Mouse (Mus musculus) adrenal gland (tissue): Measurements from ENCODE around the gene Exoc6b.
"Not testable (repeated sequence)": the region's sequence is repeated elsewhere in the genome, so short reads cannot be mapped to it uniquely, and the experiment has no call there.

Experiments used
- intact Hi-C: fragments of 180-260 bp; cut with DNase I; formaldehyde crosslinking; loops from one replicate; pipeline ENCODE4 v1.15.1; 2025
- long read RNA-seq, 2 experiments: library from polyadenylated mRNA; unstranded; transcript quantifications; one replicate each; pipeline ENCODE4 v2.0.0; 2020; ENCODE audit warnings: borderline replicate concordance in 1 of 2; ENCODE audit not compliant: insufficient replicate concordance in 1 of 2

Exoc6b gene
- long read RNA-seq, experiment 1, partial matches to known transcripts, result 0 of 3 reads
- long read RNA-seq, experiment 1, other reads (novel, unspliced or antisense), result 3 of 3 reads
- long read RNA-seq, experiment 2, partial matches to known transcripts, result 2 of 9 reads
- long read RNA-seq, experiment 2, other reads (novel, unspliced or antisense), result 5 of 9 reads

DNA sequence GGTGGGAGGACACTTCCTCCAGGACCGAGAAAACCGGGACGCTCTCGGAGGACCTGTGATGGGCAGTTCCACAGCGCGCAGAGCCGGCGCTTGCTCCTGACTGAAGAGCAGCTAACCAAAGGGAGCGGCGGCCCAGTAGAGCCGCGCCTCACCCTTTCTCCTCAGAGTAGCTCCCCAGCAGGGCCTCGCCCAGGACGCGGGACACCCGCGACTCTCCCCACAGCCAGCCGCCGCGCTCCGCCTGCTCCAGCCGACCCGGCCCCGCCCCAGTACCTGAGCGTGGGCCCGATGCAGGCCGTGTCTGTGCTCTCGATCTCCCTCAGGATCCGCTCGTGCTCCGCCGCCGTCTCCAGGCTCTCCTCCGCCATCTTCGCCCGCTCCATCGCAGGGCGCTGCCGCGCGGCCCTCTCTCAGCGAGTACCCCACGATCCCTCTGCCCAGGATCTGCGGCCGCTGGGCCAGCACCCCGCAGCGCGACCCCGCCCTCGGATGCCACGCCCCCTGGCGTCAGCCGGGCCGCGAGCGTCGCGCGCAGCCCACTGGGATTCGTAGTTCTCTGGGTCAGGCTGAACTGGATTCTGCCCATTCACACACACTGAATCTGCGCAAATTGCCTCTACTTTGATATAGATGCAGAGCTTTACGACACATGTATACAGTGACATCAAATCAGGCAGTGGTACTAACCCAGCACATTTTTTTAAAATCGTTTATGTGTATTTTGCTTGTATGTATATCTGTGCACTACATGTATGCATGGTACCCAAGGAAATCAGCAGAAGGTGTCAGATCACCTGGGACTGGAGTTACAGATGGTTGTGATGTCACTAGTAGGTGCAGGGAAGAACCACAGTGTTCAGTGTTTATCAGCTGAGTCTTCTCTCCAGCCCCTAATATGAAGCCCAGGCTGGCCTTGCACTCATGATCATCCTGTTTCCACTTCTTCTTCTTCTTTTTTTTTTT lies at the start of gene Exoc6b:
Exoc6b (minus strand) TSS at position 491 of the 963 bp plus-strand sequence.
- intact Hi-C loops, result no loop called here

DNA sequence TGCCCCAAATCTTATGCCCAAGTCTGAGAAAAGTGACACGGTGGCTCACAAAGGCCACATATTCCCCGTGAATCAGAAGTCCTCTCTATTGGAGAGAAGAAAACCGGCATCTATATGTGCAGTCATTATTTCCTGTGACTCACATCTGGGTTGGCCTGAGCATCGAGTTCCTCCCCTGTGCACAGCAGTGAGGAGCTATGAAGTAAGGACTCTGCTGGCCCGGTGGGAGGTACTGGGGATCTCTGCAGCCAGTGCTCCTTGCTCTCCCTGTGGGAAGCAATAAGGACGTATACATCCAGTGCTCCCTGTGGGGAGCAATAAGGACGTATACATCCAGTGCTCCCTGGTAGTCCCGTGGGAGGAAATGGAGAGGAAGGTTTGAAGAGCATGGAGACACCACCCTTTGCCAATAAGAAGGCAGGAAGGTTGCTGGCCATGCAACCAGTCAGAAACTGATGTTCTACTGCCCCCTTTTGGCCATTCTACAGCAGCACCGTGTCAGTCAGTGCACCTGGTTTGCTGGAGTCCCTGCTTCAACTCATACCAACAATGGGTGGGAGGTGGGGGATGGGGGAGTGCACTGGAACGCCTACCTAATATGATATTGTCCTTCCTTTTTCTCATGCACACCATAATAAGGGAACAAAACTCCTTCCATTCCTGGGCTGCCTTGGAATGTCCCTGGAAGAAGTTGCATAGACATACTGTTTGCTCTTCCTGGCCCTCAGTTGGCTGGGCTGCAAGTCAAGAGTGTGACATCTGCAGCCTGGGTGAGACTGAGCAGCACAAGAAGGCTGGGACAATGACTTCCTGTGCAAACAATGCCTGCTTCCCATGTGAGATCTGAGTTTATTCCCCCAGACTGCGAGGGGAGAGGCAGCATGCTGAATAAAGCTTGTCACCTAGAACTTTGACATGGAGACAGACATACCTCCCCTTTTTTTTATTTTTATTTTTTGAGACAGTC lies 48.5 kb upstream of the Exoc6b start:
- intact Hi-C loops, result not testable (repeated sequence)

DNA sequence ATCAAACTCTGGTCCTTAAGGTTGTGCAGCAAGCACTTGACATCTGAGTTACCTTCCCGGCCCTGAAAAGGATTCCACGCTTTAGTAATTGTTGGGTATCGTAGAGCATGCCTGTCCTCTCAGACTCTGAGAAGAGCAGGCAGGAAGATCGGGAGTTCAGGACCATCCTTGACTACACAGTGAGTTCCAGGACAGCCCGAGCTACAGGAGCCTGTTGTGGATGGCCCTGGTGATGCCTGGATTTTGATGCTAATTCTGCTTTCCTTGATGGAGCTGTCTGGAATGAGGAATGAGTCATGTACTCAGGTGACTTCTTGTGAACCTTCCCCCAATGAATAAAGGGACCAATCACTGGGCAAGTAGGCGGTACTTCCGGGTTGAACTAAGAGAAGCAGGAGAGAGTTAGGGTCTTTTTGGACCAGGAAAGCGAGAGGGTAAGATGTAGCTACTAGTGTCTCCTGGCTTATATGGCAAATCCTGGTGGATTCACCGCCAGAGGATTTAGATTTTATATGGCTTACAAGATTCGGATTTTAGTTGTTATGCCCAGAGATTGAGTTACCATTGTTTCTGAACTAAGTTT lies 35.8 kb upstream of the Exoc6b start:
- intact Hi-C loops, result no loop called here

DNA sequence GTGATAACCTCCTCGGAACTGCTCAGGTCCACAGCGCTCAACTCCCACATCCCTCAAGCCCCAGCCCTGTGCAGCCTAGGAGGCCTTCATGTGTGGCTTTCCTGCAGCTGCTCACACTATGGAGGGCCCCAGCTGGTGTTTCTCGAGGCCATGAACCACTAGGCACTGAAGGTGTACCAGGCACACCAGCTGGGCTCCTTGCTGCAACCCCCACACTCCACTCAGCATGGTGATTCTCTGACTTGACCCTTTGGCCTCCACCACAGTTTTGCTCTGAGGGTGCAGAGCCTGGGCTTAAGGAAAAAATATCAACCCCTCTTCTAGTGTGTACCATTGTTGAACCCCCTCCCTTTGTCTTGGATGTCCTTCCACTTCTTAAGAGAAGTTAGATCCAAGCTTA lies 34.0 kb upstream of the Exoc6b start:
- intact Hi-C loops, result no loop called here

DNA sequence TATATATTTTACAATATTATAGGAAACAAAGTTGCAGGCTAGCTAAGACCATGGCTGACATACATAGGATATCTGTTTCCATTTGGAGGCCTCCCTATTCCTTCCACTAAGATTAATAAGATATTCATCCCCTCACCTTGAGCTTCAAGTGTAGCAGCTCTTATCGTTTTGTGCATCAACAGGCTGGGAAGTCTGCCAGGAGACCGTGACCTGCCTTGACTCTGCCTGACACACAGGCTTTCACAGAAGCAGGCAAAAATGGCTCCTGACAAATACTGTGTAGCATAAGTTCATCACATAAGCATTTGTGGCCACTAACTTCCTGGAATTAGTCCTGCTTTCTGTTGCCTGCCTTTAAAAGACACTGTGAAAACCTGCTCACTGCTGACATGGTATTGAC lies 27.1 kb upstream of the Exoc6b start:
- intact Hi-C loops, result no loop called here

DNA sequence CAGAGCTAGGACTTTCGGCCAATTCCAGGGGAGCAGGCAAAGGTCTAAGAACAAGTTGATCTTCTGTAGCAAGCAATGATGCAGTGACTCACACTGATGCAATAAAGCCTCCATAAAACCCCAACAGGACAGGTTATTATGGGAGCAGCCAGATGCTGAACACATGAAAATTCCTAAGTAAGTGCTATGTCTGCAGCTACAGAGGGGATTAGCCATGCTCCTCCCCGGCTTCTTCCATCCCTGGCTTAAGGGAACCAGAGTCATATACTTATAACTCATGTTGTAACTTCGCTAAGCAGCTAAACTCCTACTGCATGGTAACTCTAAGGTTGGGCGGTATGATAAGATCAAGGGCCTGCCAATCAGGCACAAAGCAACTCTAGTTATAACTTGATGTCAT lies 18.1 kb upstream of the Exoc6b start:
- intact Hi-C loops, result no loop called here

DNA sequence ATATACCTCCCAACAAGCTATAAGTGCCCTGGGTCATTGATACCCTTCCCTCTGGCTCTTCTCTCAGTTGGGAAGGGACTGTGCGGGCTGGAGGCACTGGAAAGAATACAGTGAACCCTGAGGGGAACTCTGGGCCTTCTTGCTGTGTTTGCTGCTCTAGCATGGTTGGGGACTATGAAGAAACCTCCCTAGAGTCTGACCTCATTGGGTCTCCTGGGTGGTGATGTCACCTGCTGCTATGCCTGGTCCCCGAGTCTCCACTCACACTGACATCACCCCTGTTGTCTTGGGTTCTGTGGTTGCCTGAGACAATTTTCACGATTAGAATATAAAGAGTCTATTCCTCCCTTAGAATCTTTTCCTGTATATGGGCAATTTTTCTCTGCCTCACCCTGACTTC lies 17.3 kb upstream of the Exoc6b start:
- intact Hi-C loops, result no loop called here

DNA sequence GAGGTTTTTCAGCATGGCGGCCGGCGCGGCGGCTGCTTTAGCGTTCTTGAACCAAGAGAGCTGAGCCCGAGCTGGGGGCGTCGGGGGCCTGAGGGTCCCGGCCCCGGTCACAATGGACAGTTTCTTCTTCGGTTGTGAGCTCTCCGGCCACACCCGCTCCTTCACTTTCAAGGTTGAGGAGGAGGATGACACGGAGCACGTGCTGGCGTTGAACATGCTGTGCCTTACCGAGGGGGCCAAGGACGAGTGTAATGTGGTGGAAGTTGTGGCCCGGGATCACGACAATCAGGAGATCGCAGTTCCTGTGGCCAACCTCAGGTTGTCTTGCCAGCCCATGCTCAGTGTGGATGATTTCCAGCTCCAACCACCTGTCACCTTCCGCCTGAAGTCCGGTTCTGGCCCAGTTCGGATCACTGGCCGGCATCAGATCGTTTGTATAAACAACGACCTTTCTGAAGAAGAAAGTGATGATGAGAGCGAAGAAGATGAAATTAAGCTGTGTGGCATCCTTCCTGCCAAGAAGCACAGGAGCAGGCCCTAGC lies 6.9 kb upstream of the Exoc6b start:
- intact Hi-C loops, result not testable (repeated sequence)

DNA sequence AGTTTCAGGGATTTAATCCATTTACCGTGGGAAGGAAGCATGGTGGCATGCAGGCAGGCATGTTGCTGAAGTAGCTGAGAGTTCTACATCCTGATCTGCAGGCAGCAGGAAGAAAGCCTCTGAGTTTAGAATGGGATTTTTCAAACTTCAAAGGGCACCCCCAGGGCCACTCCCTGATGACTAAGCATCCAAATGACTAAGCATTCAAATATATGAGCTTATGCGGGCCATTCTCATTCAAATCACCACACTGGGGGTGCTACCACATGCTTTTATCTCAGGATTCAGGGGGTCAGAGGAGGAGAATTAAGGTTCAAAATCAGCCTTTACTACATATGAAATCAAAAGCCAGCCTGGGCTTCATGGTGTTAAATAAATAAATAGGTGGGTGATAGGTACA lies 5.7 kb upstream of the Exoc6b start:
- intact Hi-C loops, result no loop called here

DNA sequence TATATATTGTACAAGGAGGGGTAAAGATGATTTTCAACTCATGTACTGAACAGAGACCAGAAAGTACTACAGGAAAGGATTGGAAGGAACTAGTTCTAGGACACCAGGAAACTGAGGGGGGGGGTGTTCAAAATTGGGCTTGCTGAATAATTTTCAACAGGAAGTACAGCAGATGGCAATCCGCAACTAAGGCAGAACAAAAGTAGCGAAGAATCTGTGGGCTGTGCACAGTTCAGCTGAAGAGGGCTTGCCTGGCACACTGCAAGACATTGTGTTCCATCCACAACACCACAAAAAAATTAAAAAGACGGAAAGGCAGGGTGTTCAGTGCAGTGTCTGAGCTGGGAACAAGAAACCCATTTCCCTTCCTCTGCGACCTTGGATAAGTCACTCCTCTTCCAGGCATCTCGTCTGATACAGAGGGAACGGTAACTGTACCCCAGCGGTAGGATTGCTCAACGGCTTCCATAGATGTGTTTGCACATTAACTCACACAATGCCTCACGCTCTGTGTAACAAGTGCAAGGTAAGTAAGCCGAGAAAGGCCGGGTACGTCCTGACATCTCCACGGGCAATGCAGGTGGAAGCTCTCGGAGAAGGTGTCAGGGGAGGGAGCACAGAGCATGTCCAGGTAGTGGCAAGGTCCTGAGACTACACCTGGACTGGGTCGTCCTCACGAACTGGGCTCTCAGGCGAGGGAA lies 841 bp downstream of the Exoc6b start:
- intact Hi-C loops, result no loop called here

DNA sequence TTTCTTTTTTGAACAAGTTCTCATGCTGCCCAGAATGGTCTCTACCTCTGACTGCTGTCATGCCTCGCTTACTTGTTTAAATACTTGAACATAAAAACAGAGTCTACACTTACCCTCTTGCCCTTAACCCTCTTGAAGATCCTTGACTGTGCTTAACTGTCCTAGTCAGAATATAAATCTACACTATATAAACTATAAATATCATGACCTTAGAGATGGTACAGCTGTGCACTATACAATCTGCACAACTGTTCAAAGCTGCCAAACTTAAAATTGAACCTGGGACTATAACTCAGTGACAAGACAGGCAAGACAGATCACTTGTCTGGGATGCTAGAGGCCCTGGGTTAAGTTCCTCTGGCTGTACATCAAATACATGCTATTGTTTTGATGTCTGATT lies 11.7 kb downstream of the Exoc6b start:
- intact Hi-C loops, result no loop called here

DNA sequence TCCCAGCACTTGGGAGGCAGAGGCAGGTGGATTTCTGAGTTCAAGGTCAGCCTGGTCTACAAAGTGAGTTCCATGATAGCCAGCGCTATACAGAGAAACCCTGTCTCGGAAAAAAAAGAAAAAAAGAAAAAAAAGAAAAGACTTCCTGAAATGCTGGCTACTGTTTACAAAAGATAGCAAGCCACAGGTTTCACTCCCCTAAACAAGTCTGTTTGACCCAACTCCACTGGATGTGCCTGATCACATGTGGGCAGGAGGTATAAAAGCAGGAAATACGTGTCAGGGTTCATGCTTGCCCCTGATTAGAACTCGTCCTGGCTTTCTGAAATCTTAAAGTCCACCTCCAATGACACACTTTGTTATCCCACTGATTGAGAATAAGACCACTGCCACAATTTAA lies 18.2 kb downstream of the Exoc6b start:
- intact Hi-C loops, result no loop called here

DNA sequence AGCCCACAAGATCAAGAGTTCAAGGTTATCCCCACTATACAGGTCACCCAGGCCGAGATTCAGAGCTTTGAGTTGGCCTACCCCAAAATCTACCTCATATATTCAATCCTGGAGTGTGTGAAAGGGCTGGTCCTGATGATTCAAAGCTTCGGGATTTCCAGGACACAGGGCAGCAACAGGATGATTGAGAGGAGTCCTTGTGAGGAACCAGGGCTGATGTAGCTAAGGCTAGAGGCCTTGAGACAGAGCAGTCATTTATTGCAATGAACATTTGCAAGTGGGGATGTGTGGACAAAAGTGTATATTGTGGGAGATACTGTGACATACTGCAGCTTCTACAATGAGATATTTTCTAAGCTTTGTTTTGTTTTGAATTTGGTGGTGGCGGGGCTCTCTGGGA lies 22.8 kb downstream of the Exoc6b start:
- intact Hi-C loops, result no loop called here

DNA sequence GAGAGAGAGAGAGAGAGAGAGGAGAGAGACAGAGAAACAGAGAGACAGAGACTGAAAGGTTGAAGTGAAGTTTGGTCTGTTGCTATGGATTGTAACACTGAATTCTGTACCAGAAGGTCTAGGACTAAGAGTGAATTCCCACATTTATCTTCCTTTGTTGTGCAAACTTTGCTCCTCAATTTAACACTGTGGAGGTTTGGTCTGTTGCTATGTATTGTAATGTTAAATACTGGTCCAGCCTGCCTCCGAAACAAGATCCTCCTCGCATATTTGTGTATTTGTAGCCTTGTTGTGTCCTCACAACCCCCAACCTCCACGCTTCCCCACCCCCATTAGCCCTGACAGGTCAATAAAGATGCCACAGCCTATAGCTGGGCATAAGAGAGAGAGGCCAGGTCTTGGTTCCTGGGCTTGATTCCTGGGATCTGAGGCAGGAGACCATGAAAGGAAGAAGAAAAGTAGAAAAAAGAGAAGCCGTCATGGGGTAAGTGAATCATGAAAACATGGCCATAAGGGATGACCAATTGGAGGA lies 24.6 kb downstream of the Exoc6b start:
- intact Hi-C loops, result no loop called here

DNA sequence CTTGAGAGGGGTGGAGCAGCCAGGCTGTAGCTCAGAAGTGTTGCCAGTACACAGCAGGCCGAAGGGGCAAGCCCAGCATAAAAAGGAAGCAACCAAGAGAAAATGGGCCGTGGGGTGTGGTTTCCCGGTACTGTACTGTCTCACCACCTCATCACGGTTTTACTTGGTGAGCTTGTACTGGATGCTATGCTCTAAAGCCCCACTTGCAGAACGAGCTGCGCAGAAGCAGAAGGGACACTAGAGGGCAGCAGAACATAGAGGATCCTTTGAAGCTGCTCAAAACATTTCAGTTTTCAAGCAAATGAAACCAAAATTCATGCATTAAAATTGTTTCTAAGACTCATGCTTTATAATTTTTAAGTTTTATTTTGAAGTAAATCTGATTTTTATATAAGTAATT lies 31.6 kb downstream of the Exoc6b start:
- intact Hi-C loops, result loop anchor here (2.0 kb wide), 1 partner anchor 77 kb away; no protein-coding TSS in a partner anchor

DNA sequence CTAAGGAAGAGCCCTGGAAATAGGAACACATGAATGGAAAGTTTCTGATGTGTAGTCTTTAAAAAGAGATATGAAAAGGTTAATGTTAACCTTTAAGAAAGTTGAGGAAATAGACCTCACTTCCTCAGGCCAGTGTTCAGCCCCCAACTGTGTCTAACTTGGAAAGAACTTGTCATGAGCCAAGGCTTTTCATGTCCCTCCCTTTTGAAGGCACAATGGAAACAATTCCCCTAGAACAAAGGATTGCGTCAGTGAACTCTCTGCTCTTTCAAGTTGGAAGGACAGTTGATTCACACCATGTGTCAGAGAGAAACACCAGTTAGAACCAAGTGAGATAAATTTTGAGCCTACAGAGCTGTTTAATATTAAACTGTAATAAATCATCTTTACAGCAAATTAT lies 39.6 kb downstream of the Exoc6b start:
- intact Hi-C loops, result no loop called here

DNA sequence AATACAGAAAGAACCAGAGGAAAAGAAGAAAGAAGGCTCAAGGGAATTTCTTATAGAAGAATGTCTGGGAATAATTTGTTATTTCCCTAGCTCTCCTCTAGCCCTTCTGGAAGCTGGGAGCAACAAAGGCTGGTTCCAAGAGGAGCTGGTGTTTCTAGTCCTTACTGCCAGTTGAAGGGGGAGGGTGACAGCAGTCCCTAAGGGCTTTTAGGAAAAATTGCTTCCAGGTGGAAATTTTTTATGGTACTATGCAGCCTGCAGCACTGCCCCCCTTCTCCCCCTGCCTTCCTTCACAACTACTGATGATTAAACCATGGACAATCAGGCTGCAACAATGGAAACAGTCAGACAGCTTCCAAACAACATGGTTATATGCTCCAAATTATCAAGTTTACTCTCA lies 44.9 kb downstream of the Exoc6b start:
- intact Hi-C loops, result no loop called here

DNA sequence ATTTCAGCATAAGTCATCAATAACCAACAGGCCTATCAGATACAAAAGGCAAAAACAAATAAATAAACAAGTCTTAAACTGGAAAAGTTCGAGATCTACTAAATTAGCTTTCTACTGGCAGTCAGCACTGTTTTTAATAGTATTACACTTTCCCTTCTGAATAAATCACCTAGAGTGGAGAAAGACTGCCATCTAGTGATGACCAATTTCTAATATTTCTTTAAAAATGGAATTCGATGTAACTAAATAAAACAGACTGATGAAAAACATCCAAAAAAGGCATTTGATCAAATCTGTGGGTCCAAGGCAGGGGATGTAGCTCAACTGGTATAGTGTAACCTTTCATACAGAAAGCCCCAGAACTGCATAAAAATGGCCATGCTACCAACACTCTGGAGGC lies 52.3 kb downstream of the Exoc6b start:
- intact Hi-C loops, result loop anchor here (2.0 to 10.0 kb wide), 2 partner anchors 100 to 612 kb away; no protein-coding TSS in a partner anchor

DNA sequence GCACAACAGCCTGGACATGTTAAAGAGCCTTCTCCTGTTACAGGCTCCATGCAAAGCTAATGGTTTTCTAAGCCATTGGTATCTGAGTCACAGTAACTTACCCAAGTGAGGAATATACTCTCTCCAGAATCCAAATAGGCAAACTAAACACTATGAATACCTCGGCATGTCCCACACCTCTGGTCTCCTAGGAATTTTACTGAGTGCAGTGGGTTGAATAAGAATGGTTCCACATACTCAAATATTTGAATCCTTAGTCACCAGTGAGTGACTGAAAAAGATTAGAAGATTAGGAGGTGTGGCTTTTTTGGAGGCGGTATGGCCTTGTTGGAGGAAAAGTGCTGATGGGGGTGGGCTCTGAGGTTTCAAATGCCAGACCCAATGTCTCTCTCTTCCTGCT lies 55.4 kb downstream of the Exoc6b start:
- intact Hi-C loops, result loop anchor here (10.0 kb wide), 1 partner anchor 609 kb away; no protein-coding TSS in a partner anchor

DNA sequence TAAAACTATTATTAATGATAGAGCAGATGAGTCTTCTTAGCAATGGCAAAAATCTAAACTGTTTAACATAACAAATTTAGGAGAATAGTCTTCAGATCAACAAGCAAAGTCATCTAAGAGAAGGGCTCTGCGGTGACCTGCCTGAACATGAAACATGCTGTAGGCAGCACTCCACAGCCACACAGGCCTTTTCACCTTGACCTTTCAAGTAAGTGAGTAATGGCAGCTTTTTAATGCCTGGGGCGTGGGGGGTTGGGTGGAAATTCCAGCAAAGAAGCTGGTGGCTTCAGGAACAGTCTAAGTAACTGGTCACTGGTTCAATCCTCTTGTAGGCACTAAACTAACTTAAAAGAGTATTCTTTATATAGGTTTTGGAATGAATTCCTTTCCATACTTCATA lies 58.9 kb downstream of the Exoc6b start:
- intact Hi-C loops, result loop anchor here (10.0 kb wide), 1 partner anchor 606 kb away; no protein-coding TSS in a partner anchor
